Mouse (Mus musculus): ENCODE measurements around the gene Ttc7b.

Ttc7b gene

DNA sequence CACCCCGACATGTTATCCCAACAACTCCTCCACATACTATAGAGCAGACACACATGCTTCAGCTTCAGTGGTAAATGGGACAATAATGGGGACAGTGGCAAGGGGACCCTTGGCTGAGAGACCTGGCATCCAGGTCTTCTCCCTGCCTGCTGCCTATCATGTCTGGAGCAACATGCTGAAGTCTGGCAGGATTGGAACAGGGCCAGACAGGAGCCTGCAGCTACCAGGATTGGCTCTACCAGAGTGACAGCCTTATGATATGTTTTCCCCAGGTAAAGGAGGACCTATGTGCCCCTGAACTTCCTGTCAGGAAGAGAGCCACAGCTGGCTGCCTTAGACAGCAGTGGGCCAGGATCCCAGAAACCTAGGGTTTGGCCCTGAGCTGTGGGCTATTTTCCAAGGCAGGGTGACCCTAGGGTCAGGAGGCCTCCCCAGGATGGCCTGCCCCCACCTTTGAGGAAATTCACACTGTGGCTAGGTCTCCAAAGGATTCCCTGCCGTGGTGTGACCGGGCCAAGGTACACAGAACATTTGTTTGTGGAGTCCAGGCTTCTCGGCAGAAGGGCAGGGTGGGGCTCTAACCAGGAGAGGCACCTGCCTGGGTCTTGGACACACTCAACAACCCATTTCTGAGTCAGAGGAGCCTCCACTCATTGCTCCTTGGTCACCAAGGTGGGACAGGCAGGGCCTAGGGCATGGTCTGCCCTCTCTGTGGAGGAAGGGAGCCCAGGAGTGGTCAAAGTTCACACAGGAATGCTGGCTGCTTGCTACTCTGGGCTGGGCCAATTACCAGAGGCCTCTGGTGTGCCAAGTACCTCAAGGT is 239.4 kb downstream of the Ttc7b start:
- DNase-seq (ENCODE audit: low read depth in 2 of 2, low spot score in 2 of 2) = no peak

DNA sequence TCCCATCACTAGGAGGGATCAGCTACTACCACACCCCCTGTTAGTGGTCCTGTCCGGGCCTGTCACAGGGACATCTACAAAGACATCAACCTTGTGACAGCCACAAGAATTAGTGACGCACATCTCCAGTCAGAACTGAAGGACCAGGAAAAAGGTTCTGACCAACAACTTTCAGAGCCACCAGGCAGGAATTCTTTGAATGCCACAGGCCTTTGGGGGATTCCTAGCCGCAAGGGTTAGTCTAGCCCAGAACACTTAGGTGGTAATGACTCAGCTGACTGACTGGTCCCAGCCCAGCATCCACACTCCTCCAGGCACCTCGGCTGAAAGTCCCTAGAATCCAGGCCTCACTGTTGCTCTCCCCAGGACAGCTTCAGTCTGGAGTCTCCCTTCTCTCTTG is 240.7 kb downstream of the Ttc7b start:
- no peak for DNase-seq (ENCODE audit: low read depth in 2 of 2, low spot score in 2 of 2)

DNA sequence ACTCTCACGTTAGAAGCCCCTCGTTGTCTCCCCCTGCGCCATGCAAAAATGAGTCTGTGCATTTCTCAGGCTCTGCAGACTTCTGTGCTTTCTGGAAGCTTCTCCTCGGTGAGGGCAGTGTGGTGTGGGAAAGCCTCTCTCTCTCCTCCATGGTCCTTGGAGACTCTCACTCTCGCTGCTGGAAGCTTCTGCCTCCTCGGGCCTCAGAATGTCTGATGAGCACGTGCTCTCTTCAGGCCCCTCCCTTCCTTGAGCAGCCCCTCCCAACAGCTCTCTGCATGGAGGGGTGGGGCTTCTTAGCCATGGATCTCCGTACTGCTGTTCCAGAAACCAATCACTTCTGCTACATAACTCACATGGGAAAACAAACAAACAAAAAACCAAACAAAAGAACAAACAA is 242.3 kb downstream of the Ttc7b start:
- DNase-seq (ENCODE audit: low read depth in 2 of 2, low spot score in 2 of 2) = no peak

DNA sequence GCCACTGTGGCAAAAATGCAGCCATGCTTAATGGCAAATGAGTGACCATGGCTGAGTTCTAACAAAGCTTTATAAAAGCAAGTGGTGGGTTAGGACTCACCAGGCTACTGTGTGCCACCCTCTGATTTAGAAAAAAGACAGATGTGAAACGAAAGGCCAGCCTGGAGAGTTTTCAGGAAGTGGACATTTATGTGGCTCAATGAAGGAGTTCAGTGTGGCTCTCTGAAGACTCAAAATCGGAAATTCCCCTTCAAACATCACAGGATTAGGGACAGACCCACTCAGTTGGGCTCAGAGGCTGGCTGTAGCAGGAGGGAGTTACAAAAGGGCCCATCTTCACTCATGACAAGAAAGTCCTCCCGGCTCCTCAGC is 243.1 kb downstream of the Ttc7b start:
- no peak for DNase-seq (ENCODE audit: low read depth in 2 of 2, low spot score in 2 of 2)

DNA sequence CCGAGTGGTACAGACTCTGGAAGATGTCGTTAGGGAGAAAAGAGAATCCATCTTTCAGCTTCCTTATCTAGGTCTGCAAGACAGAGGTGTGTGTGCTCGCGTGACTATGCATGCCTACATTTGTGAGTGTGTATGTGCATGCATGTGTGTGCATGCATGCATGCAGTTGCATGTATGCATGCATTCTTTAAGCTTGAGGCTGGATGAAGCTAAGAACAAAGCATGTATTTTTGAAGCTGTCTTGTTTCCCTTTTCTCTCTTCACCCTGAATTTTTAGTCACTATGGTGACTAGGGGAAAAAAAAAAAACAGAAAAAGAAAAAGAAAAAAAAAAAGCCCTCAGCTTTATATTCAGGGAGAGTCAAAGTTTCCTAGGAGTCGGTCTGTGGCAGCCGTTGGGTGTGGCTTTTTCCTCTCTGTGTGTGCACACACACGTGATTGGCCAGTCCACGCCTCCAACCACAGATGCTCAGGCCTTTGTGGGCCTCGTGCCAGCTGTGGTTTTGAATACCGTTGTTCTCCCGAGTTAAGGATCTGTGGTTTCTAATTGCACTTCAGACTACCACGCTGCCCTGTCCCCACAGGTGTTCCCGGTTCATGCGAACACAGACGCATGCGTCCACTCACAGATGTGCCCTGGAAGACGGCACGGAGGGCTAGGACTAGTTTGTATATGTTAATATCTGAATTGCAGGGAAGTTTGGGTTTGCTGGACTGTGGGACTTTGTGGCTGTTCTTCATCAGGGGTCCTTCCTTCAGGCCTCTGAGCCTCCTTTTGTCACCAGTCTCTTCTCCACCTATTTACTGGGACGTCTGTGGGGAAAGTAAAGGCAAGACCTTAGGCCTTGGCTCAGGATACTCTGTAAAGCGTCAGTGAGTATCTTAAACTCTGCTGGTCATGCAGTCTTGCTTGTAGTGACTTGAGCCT is 243.8 kb downstream of the Ttc7b start:
- DNase-seq (ENCODE audit: low read depth in 2 of 2, low spot score in 2 of 2) = no peak

DNA sequence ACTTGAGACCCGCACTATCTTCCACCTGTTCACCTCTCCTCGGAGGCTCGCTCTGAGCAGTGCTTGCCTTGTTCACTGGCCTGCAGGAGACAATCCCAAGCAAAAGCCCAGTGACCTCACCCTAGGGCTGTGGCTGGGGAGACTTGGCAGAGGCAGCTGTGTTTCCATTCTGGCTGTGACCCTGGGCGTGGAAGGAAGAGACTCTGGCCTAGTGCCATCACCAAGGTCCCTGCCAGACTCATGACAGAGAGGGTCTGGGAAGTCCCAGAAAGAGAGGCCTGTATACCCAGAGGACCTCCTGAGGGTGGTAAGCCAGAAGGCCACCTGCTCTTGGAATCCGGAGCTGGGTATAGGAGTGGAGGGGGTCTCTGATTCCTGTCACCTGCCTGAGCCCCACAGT is 244.8 kb downstream of the Ttc7b start:
- DNase-seq (ENCODE audit: low read depth in 2 of 2, low spot score in 2 of 2) = no peak

DNA sequence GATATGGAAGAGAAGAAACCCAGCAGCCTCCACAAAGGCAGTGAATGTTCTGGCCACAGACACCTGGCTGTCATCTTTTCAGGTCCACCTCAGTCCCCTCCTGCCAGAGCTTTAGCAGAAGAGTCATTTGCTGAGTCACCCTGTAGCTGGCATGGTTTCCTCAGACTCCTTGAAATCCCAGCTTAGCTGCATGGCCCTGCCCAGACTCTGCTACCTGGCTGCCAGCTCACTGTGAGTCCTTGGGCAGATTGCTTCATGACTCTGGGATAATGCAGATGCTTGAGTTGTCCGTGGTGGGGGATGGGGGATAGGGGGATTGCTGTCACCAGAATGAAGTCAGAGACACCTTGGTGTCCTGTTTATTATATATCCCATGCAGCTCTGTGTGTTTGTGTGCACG is 247.6 kb downstream of the Ttc7b start:
- no peak for DNase-seq (ENCODE audit: low read depth in 2 of 2, low spot score in 2 of 2)

DNA sequence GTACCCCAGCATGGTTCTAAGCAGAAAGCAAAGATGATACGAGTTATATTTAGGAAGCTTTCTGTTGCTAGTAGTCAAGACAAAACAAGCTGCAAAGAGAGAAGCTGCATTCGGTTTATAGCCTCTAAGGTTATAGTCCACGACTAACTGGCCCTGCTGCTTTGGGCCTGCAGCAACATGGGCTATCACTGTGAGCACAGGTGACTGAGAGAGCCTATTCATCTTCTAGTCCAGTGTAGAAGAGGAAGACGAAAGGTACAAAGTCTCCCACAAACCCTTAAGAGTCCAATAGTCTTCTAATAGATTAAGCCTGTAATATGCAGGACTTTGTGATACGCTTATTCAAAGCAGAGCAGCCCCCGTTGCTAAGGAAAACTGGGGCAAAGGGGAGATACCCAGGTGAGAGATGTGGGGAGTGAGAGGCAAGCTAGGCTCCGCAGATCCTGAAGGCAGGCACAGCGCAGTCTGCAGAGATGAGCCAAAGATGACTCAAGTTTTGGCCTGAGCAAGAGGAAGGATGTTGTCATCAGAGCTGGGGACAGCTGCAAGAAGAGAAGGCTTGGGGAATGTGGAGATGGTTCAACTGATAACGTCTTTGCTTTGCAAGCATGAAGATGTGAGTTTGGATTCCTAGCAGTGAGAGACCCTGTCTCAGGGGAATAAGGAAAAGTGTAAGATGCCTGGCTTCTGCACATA is 250.5 kb downstream of the Ttc7b start:
- DNase-seq (ENCODE audit: low read depth in 2 of 2, low spot score in 2 of 2) = no peak

DNA sequence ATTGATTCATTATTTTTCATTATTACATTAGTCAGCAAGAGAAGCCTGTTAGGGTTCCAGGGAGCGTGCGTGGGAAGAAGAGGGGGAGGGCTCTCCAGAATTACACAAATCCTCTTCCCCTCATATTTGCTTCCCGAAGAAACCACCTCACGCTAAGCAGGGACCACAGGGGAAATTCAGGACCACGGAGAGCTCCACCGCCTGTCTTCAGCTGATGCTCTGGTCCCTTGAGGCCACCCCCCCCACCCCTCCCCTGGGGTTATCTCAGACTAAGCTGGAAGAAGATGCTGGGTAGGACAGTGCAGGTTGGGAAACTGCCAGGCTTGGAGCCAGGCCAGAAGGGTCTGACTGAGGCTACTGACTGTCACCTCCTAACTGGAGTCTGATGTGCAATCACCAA is 252.6 kb downstream of the Ttc7b start:
- no peak for DNase-seq (ENCODE audit: low read depth in 2 of 2, low spot score in 2 of 2)

DNA sequence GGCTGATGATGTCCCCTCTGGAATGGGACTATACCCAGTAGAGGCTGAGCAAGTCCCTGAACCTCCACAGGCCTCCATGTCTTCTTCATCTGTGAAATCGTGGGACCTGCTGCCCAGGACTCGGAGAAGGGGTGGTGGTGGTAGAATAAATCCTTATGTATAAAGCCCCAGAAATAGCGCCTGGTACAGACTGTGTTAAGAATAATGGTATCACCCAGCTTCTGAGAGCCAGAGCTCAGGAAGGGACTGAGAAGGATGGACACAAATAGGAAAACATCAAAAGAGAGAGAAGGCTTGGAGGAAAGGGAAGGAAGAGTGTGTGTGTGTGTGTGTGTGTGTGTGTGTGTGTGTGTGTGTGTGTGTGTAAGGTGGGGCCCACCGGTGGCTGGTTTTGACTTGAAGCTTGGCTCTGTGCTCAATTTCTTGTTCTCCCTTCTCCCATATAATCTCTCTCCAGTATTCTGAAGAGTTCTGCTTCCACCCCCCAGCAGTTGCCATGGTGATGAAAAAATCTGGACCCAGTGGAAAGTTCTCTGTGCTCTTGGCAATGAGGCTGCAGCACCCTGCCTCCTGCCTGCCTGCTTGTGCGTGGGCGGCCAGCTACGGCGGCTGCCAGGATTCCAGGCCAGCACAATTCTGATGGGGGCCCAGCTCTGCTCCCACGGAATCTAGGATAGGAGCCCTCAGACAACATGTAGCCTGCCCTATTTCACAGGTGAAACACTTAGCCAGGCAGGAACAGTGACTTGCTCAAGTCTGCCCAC is 254.9 kb downstream of the Ttc7b start:
- DNase-seq (ENCODE audit: low read depth in 2 of 2, low spot score in 2 of 2) = no peak

DNA sequence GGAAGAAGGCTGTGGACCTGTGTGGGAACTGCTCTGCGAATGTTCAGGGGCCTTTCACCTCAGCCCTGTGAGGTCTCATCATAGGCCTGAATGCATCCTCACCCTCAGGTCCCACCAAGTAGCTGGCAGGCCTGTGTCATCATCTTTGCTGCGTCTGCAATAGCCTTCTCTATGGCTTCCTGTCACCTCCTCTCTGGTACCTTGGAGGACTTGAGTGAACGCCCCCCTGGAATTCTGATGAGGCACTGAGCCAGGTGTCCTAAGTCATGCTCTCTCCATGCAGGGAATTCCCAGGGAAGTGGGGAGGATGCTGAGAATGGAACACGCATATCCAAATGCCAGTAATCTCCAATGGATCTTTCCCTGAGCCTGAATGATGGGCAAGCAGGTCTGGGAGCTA is 255.7 kb downstream of the Ttc7b start:
- no peak for DNase-seq (ENCODE audit: low read depth in 2 of 2, low spot score in 2 of 2)

DNA sequence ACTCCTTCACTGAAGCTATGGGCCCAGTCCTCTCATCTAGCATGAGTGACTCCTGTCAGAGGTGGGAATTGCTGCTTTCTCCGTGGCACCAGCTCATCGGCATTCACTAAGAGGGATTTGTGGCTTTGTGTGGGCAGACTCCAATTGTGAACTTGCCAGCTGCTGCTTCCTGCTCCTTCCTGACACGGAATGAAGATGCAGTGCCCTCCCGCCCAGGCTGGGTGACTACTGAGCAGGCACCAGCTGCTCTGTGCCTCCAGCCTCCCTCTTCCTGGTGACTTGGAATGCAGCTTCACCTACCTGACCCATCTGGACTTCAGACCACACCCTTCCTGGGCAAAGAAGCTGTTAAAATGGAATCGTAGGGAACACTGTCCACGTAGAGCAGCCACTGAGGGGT is 257.8 kb downstream of the Ttc7b start:
- DNase-seq (ENCODE audit: low read depth in 2 of 2, low spot score in 2 of 2) = no peak

DNA sequence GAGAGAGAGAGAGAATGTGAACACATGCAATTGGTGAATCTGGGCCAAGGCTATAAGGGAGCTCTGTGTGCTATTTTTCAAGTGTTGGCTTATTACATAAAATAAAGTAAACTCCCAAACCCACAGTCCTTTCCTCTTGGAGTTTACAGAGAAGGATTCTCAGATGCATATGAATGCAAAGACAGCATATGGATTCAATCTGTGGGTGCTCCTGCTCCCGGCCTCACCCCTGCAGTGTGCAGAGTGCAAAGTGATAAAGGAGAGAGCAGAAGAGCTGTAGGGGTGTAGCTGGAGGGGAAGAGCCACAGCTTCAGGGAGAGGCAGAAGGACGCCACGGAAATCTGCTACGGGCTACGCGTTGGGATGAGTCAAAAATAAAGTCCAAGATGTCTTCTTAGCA is 258.9 kb downstream of the Ttc7b start:
- DNase-seq (ENCODE audit: low read depth in 2 of 2, low spot score in 2 of 2) = no peak

DNA sequence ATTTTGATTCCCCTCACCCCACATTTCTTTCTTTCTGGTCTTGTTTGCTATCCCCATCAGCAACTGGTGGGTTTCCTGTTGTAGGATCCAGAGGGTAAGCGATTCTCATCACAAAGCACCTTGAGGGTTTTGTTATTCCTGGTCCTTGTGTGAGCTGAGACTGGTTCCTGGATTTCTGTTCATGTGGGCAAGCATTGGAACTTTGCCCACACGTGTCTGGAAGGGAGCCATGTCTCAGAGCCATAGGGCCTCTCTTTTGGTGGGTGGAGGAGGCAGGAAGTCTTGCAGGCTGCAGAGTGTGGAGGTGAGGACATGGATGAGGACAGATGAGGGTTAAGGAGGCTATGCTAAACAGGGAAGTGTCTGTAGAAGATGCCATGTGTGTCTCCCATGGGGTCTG is 260.5 kb downstream of the Ttc7b start:
- DNase-seq (ENCODE audit: low read depth in 2 of 2, low spot score in 2 of 2) = no peak

DNA sequence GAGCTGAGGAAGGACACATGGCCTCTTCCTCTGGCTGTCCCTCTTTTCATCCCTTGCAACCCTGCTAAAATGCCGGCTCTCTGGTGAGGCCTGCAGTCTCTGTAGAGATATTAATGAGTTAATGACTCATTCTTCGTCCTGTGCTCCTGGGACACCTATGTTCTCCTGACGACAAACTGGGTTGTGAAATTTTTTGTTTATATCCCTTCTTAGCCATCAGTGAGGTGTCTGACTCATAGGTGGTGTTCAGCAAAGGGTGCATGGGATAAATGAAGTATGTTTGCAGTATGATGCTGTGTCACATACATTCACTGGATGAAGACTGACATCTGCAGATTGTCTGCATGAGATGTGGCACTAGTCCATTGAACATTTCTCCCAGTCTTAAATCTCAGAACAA is 262.8 kb downstream of the Ttc7b start:
- DNase-seq (ENCODE audit: low read depth in 2 of 2, low spot score in 2 of 2) = no peak

DNA sequence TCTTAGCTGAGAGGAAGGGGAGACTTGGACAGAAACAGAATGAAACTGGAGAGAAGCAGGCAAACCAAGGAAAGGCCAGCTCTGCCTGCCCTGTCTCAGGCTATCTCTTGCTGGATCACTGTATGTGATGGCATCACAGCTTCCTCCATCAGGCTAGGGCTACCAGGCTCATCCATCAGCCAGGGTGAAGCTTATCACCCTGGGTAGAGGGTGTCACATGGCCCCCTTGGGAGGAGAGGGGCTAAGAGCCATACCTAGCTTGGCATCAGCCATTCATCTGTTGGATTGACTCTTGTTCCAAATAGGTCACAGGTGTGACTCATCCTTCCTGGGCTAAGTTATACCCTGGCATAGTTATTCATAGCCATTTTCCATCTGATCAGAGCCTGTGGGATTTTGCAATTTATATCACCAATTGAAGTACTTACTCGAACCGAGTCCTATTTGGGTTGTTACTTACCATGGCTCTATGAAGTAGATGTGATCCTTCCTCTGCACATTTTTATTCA is 265.1 kb downstream of the Ttc7b start:
- DNase-seq (ENCODE audit: low read depth in 2 of 2, low spot score in 2 of 2) = no peak

DNA sequence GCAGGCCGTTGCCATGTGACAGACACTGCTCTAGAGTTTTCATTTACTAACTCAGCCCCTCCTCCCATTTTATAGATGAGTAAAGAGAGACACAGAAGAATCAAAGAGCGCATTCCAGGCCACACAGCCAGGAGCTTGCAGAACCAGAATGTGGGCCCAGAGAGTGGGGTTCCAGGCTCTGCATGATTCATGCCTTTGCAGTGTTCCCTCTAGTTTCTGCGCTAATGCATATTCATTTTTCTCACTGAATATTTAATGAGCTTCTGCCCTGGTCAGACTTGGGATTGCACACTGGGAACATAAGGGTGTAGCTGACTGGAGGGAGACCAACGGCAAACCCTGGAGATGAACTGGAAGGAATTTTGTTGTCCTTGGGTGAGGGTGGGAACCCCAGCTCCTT is 266.2 kb downstream of the Ttc7b start:
- DNase-seq (ENCODE audit: low read depth in 2 of 2, low spot score in 2 of 2) = no peak
